Mouse (Mus musculus) kidney, adult 2 months (tissue): ENCODE measurements around the gene Fbxw17.
"Not testable (repeated sequence)": the region's sequence is repeated elsewhere in the genome, so short reads cannot be mapped to it uniquely, and the experiment has no call there.

Experiments used
- CTCF ChIP-seq: fragments of 200-500 bp; conservative IDR thresholded peaks from 2 replicates; pipeline ENCODE4 v1.5.1; 2011; ENCODE audit warnings: low read depth, mild to moderate bottlenecking, control low read depth, low read length, moderate library complexity, mixed read lengths; ENCODE audit not compliant: insufficient read depth, insufficient read length
- POLR2A ChIP-seq: fragments of 200-500 bp; IDR thresholded peaks from one replicate; pipeline ENCODE4 v1.6.1; 2011; ENCODE audit warnings: low read depth, low read length, control low read depth

GRCm38 (mm10) chr13:50389146-50389545 lies 28.5 kb upstream of the Fbxw17 start:
- TF ChIP-seq CTCF, POLR2A: not testable (repeated sequence)
